Mouse (Mus musculus): Measurements from ENCODE around the gene Gtpbp3. TPM values are rescaled to one million over a fixed set of nuclear protein-coding genes. Genes with fewer than 3 reads are reported as not detected.

Gtpbp3 gene
- polyA plus RNA-seq, 1 experiment from 2014 or later = 14.3 TPM

- ATAC-seq (ENCODE audit: low FRiP score) = 0 out of 2 replicates have a peak, but pooled peaks have one; percentile 2
- 6% methylated on average over 16 of the region's 16 CpGs for WGBS
- Histone ChIP-seq H3K4me2 (peak overlapping the region; percentile 93), H3K9me3 (no peaks in the 10 kb centered on the region), H3K4me3 (peak overlapping the region; percentile 88), H3K27ac (peak overlapping the region; percentile 87), H3K4me1 (replicated peaks) (peaks cover 61% of the 10 kb centered on the region), H3K36me3 (peaks cover 38% of the 10 kb centered on the region), H3K9ac (peak overlapping the region; percentile 92), H3K27me3 (no peaks in the 10 kb centered on the region)
Observed at GRCm38 (mm10) chr8:71462786-71463185, 25.1 kb upstream of the Gtpbp3 start.

DNA sequence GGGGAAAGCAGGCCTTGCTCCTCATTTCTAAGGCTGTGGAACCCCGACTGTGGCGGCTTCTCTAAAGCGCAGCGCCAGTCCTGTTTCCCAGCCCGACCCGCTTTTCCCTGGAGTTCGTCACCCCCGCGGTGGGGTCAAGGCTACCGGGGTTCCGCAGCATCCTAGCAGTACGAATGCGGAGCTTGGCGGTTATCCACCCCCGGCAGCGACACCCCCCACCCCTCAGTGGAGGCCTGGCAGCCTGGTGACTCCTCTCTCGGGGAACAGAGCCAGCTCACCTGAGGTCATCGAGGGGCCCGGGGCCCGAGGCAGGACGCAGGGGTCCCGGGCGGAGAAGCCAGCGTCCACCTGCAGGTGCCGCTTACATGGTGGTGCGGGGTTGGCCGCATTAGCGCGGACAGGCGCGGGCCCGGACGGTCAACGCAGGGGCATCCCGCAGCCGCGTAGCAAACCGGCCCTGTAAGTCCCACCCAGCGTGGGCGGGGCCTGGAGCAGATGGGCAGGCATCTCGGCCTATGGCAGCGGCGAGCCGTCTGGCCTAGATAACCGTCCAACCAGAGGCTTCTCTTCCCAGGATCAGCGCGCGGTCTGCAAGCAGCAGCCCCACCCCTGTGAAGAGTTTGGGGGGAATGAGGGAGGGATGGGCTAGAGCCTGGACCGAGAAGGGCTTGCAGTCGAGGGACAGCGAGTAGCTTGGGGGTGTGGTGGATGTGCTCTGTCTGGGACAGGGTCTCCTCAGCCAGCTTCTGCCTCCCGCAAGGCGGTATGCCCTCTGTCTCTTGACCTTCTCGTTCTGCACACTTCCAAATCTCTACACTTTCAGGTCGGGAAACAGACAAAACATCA, 24.5 kb upstream of the Gtpbp3 start, which contains the start of gene Abhd8:
Abhd8 (minus strand) TSS at position 468 of the 846 bp plus-strand sequence.
- ATAC-seq (ENCODE audit: low FRiP score) = peak; percentile 85
- no peaks in the 10 kb centered on the region for H3K27me3 ChIP-seq
- WGBS = under 1% methylated on average over 55 of the region's 55 CpGs
- no peaks in the 10 kb centered on the region for H3K9me3 ChIP-seq
- peaks cover 61% of the 10 kb centered on the region for H3K4me1 ChIP-seq (replicated peaks)
- peaks cover 32% of the 10 kb centered on the region for H3K36me3 ChIP-seq
- H3K27ac ChIP-seq = peak within 1 kb of the TSS; percentile 87
- H3K4me2 ChIP-seq = peak within 1 kb of the TSS; percentile 93
- H3K9ac ChIP-seq = peak within 1 kb of the TSS; percentile 92
- H3K4me3 ChIP-seq = peak within 1 kb of the TSS; percentile 88

GRCm38 (mm10) chr8:71464513-71465500, 23.1 kb upstream of the Gtpbp3 start, which contains the start of gene Mrpl34:
Gene Mrpl34 (plus strand): TSS chr8:71464959.
- no peaks in the 10 kb centered on the region for H3K9me3 ChIP-seq
- peak; percentile 77 for ATAC-seq (ENCODE audit: low FRiP score)
- peak within 1 kb of the TSS; percentile 93 for H3K4me2 ChIP-seq
- peak within 1 kb of the TSS; percentile 87 for H3K27ac ChIP-seq
- H3K4me3 ChIP-seq = peak within 1 kb of the TSS; percentile 88
- H3K4me1 ChIP-seq (replicated peaks) = peaks cover 50% of the 10 kb centered on the region
- under 1% methylated on average over 59 of the region's 59 CpGs for WGBS
- H3K27me3 ChIP-seq = no peaks in the 10 kb centered on the region
- peaks cover 18% of the 10 kb centered on the region for H3K36me3 ChIP-seq
- H3K9ac ChIP-seq = peak within 1 kb of the TSS; percentile 92

DNA sequence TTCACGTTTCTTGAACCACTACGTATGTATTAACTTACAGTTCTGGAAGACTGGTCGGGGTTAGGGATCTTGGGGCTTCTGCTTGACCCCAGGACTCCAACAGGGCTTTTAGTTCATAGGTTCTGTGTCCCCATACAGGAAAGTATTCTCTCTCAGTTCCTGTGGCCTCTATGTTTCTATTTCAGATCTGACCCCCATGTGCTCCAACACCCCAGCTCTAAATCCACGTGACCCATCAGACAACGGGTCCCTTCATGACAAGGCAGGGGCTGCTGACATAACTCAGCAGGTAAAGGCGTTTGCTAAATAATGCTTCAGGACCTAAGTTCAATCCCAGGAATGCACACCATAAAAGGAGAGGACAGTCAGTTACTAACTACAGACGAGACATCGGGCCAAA, 22.2 kb upstream of the Gtpbp3 start:
- Histone ChIP-seq H3K27ac (no peak overlapping the region), H3K4me1 (replicated peaks) (peaks cover 52% of the 10 kb centered on the region), H3K27me3 (no peaks in the 10 kb centered on the region), H3K9me3 (no peaks in the 10 kb centered on the region), H3K4me2 (peak overlapping the region; percentile 93), H3K9ac (peak overlapping the region; percentile 83), H3K4me3 (peak overlapping the region; percentile 88), H3K36me3 (peaks cover 13% of the 10 kb centered on the region)
- ATAC-seq (ENCODE audit: low FRiP score) = no peak
- 88% methylated on average over 8 of the region's 8 CpGs for WGBS

DNA sequence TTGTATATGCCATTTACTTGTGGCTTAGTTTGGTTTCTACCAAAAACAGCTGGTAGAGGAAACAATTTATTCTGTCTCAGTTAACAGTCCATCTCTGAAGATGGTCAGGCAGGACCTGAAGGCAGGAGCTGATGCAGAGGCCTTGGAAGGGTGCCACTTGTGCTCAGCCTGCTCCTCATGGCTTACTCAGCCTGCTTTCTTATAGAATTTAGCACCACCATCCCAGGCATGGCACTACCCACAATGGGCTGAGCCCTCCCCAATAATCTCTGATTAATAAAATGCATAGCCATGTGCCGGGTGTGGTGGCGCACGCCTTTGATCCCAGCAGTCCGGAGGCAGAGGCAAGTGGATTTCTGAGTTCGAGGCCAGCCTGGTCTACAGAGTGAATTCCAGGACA, 21.7 kb upstream of the Gtpbp3 start:
- Histone ChIP-seq H3K9me3 (no peaks in the 10 kb centered on the region), H3K27ac (no peak overlapping the region), H3K27me3 (no peaks in the 10 kb centered on the region), H3K4me3 (no peak overlapping the region), H3K4me1 (replicated peaks) (peaks cover 52% of the 10 kb centered on the region), H3K9ac (peak overlapping the region; percentile 83; the same call in 1 of the 2 replicates), H3K36me3 (peaks cover 13% of the 10 kb centered on the region), H3K4me2 (no peak overlapping the region)
- WGBS = 95% methylated on average over 5 of the region's 5 CpGs
- ATAC-seq (ENCODE audit: low FRiP score) = no peak

DNA sequence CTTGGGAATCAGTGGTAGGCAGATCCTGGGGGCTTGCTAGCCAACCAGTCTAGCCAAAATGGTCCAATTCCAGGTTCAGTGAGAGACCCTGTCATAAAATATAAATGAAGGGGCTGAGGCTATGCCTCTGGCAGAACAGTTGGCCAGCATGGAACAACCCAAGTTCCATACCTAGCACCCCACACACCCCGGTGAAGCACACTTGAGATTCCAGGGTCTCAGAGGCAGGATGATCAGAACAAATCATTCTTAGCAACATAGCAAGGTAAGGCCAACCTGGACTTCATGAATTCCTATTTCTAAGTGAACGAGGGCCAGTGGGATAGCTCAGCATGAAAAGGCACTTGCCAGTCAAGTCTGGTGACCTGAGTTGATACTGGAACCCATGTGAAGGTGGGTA, 20.7 kb upstream of the Gtpbp3 start:
- no peak overlapping the region for H3K27ac ChIP-seq
- 94% methylated on average over 2 of the region's 2 CpGs for WGBS

GRCm38 (mm10) chr8:71468001-71468400, 19.9 kb upstream of the Gtpbp3 start:
- H3K27ac ChIP-seq = no peak overlapping the region
- no peaks in the 10 kb centered on the region for H3K27me3 ChIP-seq
- peaks cover 26% of the 10 kb centered on the region for H3K36me3 ChIP-seq
- 91% methylated on average over 1 of the region's 1 CpGs for WGBS
- H3K4me2 ChIP-seq = no peak overlapping the region
- no peak overlapping the region for H3K9ac ChIP-seq
- no peak for ATAC-seq (ENCODE audit: low FRiP score)
- H3K4me1 ChIP-seq (replicated peaks) = peaks cover 37% of the 10 kb centered on the region
- no peaks in the 10 kb centered on the region for H3K9me3 ChIP-seq
- H3K4me3 ChIP-seq = no peak overlapping the region

More for the DNA sequence above, 20.7 kb upstream of the Gtpbp3 start:
- H3K9me3 ChIP-seq = no peaks in the 10 kb centered on the region
- H3K36me3 ChIP-seq = peaks cover 18% of the 10 kb centered on the region
- H3K9ac ChIP-seq = no peak overlapping the region
- peaks cover 44% of the 10 kb centered on the region for H3K4me1 ChIP-seq (replicated peaks)
- no peak overlapping the region for H3K4me3 ChIP-seq
- no peak for ATAC-seq (ENCODE audit: low FRiP score)
- H3K4me2 ChIP-seq = no peak overlapping the region
- no peaks in the 10 kb centered on the region for H3K27me3 ChIP-seq

DNA sequence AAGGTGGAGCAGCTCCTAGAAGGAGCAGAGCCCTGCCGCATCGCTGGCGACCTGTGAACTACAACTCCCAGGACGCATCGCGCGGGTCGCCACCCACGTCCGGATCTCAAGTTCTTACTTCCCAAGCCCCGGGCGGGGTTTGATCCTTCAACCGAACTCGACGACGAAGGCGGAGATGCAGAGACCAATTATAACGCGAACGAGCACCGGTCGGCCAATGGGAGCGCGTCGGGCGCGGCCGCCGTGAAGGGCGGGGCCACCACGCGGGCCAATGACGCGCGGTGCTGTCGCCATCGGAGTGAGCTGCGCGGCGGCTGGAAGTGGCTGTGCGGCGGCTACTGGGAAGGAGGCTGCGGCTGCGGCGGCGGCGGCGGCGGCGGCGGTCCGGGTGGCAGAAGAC, 19.0 kb upstream of the Gtpbp3 start, which contains the start of gene Dda1:
Dda1 (plus strand) TSS at position 284 of the 400 bp plus-strand sequence.
- H3K4me3 ChIP-seq = peak within 1 kb of the TSS; percentile 75
- under 1% methylated on average over 37 of the region's 52 CpGs for whole genome bisulfite sequencing
- no peaks in the 10 kb centered on the region for H3K27me3 ChIP-seq
- H3K9me3 ChIP-seq = no peaks in the 10 kb centered on the region
- peak; percentile 90 for ATAC-seq (ENCODE audit: low FRiP score)
- H3K36me3 ChIP-seq = peaks cover 35% of the 10 kb centered on the region
- peaks cover 34% of the 10 kb centered on the region for H3K4me1 ChIP-seq (replicated peaks)
- peak within 1 kb of the TSS; percentile 83 for H3K9ac ChIP-seq
- peak within 1 kb of the TSS; percentile 92 for H3K27ac ChIP-seq
- peak within 1 kb of the TSS; percentile 75 for H3K4me2 ChIP-seq

DNA sequence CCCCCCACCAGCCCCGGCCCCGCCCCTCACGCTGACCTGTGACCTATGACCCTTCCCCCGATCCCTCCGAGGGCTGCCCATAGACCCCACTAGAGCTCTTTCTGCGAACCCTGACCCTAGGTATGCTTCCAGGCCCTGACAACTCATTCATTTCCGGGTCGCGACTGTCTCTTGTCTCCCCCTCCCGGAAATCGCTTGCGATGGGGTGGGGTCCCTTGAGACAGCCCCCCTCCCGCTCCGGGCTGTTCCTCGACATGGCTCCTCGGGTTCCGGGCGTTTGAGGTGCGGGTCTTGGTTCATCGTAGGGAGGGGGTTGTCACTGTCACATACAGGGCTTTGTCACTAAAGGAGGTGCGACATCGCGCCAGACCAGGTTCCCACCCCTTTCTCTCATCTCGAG, 18.5 kb upstream of the Gtpbp3 start:
- H3K4me3 ChIP-seq = peak overlapping the region; percentile 75
- peak overlapping the region; percentile 83 for H3K9ac ChIP-seq
- no peaks in the 10 kb centered on the region for H3K9me3 ChIP-seq
- ATAC-seq (ENCODE audit: low FRiP score) = peak; percentile 57
- peaks cover 29% of the 10 kb centered on the region for H3K4me1 ChIP-seq (replicated peaks)
- peak overlapping the region; percentile 75 for H3K4me2 ChIP-seq
- H3K27ac ChIP-seq = peak overlapping the region; percentile 92
- no peaks in the 10 kb centered on the region for H3K27me3 ChIP-seq
- WGBS = 2% methylated on average over 24 of the region's 24 CpGs
- H3K36me3 ChIP-seq = peaks cover 40% of the 10 kb centered on the region

- no peak for ATAC-seq (ENCODE audit: low FRiP score)
- peak overlapping the region; percentile 75 for H3K4me3 ChIP-seq
- H3K36me3 ChIP-seq = peaks cover 49% of the 10 kb centered on the region
- no peak overlapping the region for H3K27ac ChIP-seq
- H3K4me1 ChIP-seq (replicated peaks) = peaks cover 30% of the 10 kb centered on the region
- H3K27me3 ChIP-seq = no peaks in the 10 kb centered on the region
- H3K9ac ChIP-seq = peak overlapping the region; percentile 83
- WGBS = 83% methylated on average over 3 of the region's 3 CpGs
- H3K9me3 ChIP-seq = no peaks in the 10 kb centered on the region
- H3K4me2 ChIP-seq = peak overlapping the region; percentile 75
Observed at GRCm38 (mm10) chr8:71470146-71470912, 17.6 kb upstream of the Gtpbp3 start.

- H3K4me2 ChIP-seq = peak overlapping the region; percentile 10; the same call in 1 of the 2 replicates
Observed at GRCm38 (mm10) chr8:71470913-71471255, 17.0 kb upstream of the Gtpbp3 start.

More at GRCm38 (mm10) chr8:71470913-71471255, 17.0 kb upstream of the Gtpbp3 start:
- Histone ChIP-seq H3K9me3 (no peaks in the 10 kb centered on the region), H3K9ac (peak overlapping the region; percentile 83; the same call in 1 of the 2 replicates), H3K4me1 (replicated peaks) (peaks cover 30% of the 10 kb centered on the region), H3K36me3 (peaks cover 53% of the 10 kb centered on the region), H3K27me3 (no peaks in the 10 kb centered on the region), H3K27ac (no peak overlapping the region), H3K4me3 (peak overlapping the region; percentile 75; the same call in 1 of the 2 replicates)
- 81% methylated on average over 5 of the region's 5 CpGs for WGBS
- ATAC-seq (ENCODE audit: low FRiP score) = no peak
